Mouse (Mus musculus) embryonic facial prominence, embryonic 10.5 days (tissue): ENCODE measurements at regions not wholly inside any gene's neighbourhood (a gene's known extent, or its start where the extent isn't known, plus 50 kb on each side); places are given as distances from the start of the nearest gene placed in this dataset. TPM values are rescaled to one million over a fixed set of nuclear protein-coding genes. Genes with fewer than 3 reads are reported as not detected.

Source experiments
- microRNA-seq: library from miRNA; unstranded; fragments of <30 nt; microRNA quantifications from one replicate; pipeline ENCODE4, GENCODE M21; 2017

Small RNA genes lying in the stretch of these regions (microRNA-seq; reads per million reads assigned to microRNA genes)
- gene Mir6368, result not detected
